Mouse (Mus musculus): Measurements from ENCODE around the gene 4933417A18Rik. TPM values are rescaled to one million over a fixed set of nuclear protein-coding genes. Genes with fewer than 3 reads are reported as not detected.
"Not testable (repeated sequence)": the region's sequence is repeated elsewhere in the genome, so short reads cannot be mapped to it uniquely, and the experiment has no call there.

Gene 4933417A18Rik
- polyA plus RNA-seq (2014; fragmentation: Nextera tagmentation; extraction: Ambion mirVana) = not detected in 2 replicates

DNA sequence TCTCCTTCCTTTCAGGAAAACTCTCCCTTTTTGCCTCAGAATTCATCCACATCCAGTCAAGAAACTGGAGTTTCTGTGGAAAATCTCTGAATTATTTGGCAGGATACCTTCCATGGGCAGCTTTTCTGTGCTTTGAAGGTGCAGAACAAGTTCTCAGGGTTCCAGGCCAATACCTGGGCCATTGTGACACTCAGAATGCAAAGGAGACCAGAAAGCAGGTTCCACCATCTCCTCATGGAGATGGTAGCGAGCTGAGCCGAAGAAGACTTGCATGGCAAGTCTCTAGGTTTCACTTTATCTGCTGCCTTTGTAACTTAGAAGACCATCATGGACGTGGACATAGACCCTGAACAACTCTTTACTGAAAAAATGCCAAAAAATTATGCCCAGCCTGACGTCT lies at the start of gene 4933417A18Rik, which contains the start of gene Fam217a:
Gene 4933417A18Rik (plus strand): TSS at position 200 of the 400 bp plus-strand sequence.
Gene Fam217a (minus strand): TSS at position 101 of the 400 bp plus-strand sequence.
- H3K9me3 ChIP-seq (ENCODE audit: control insufficient read depth, low read length) = no peaks in the 10 kb centered on the region
- no peaks in the 10 kb centered on the region for H3K4me1 ChIP-seq (replicated peaks; ENCODE audit: control insufficient read depth, insufficient read depth, low read length)
- H3K9ac ChIP-seq (ENCODE audit: low read length) = no peak within 1 kb of the TSS
- no peak within 1 kb of the TSS for H3K27ac ChIP-seq (ENCODE audit: low read depth, low read length)
- ATAC-seq (replicated peaks; ENCODE audit: low FRiP score) = no peak
- 85% methylated on average over 4 of the region's 4 CpGs for WGBS
- no peak for DNase-seq (ENCODE audit: low spot score)
- H3K4me3 ChIP-seq (ENCODE audit: low read depth, low read length) = no peak within 1 kb of the TSS
- no peaks in the 10 kb centered on the region for H3K27me3 ChIP-seq (ENCODE audit: control insufficient read depth, insufficient read depth, low read length)
- H3K4me2 ChIP-seq (ENCODE audit: low read depth, low read length, severe bottlenecking) = no peak within 1 kb of the TSS
- H3K36me3 ChIP-seq (ENCODE audit: control insufficient read depth, insufficient read depth, low read length) = no peaks in the 10 kb centered on the region

DNA sequence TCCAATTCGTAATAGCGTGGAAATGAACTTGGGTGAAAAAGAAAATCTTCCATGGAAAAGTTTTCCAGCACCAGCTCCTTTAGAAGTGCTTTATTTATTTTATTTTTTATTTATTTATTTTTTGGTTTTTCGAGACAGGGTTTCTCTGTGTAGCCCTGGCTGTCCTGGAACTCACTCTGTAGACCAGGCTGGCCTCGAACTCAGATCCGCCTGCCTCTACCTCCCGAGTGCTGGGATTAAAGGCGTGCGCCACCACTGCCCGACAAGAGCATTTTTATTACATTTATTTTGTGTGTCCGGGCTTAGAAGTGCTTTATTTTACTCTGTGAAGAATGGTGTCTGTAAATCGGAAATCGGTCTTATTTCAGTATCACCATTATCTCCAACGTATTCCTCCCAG lies 49.5 kb upstream of the 4933417A18Rik start:
- not testable (repeated sequence) for DNase-seq (ENCODE audit: low spot score); H3K27me3 ChIP-seq (ENCODE audit: control insufficient read depth, insufficient read depth, low read length); H3K9me3 ChIP-seq (ENCODE audit: control insufficient read depth, low read length); H3K36me3 ChIP-seq (ENCODE audit: control insufficient read depth, insufficient read depth, low read length); H3K4me1 ChIP-seq (replicated peaks; ENCODE audit: control insufficient read depth, insufficient read depth, low read length)
- H3K9ac ChIP-seq (ENCODE audit: low read length) = peak overlapping the region; percentile 73
- peak overlapping the region; percentile 53 for H3K4me2 ChIP-seq (ENCODE audit: low read depth, low read length, severe bottlenecking)
- H3K4me3 ChIP-seq (ENCODE audit: low read depth, low read length) = peak overlapping the region; percentile 67
- WGBS = 23% methylated on average over 13 of the region's 13 CpGs
- peak; percentile 13 for ATAC-seq (replicated peaks; ENCODE audit: low FRiP score)
- H3K27ac ChIP-seq (ENCODE audit: low read depth, low read length) = peak overlapping the region; percentile 87

DNA sequence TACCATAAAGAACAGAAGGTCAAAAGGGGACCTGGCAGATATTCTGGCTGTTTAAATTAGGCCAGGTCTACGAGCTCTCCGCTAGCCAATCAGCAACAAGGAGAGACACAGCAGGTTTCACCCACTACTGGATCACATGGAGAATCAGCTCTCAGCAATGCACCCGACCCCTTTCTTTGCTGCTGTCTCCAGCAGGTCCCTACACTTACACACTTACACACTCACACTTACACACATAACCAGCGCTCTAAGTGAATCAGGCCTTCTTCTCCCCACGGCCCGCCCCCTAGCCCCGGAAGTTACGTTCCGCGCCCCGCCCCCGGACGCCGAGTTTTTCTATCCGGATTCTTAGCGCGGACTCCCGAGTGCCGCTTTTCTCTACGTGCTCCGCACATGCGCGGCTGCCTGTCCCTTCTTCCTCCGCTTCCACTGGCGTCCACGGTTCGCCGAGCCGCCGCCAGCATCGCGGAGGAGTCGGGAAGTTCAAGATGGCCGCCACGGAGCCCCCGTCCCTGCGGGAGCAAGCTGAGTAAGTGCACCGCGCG lies 49.0 kb upstream of the 4933417A18Rik start, which contains the start of gene Prpf4b:
Gene Prpf4b (plus strand): TSS at position 137 of the 545 bp plus-strand sequence.
- Histone ChIP-seq H3K4me1 (replicated peaks; ENCODE audit: control insufficient read depth, insufficient read depth, low read length) (peaks cover 3% of the 10 kb centered on the region; the same call in 1 of the 2 replicates), H3K27ac (ENCODE audit: low read depth, low read length) (peak within 1 kb of the TSS; percentile 87), H3K36me3 (ENCODE audit: control insufficient read depth, insufficient read depth, low read length) (no peaks in the 10 kb centered on the region), H3K9ac (ENCODE audit: low read length) (peak within 1 kb of the TSS; percentile 73), H3K9me3 (ENCODE audit: control insufficient read depth, low read length) (no peaks in the 10 kb centered on the region), H3K27me3 (ENCODE audit: control insufficient read depth, insufficient read depth, low read length) (no peaks in the 10 kb centered on the region), H3K4me3 (ENCODE audit: low read depth, low read length) (peak within 1 kb of the TSS; percentile 67), H3K4me2 (ENCODE audit: low read depth, low read length, severe bottlenecking) (peak within 1 kb of the TSS; percentile 53)
- ATAC-seq (replicated peaks; ENCODE audit: low FRiP score) (peak; percentile 81), DNase-seq (ENCODE audit: low spot score) (peak; percentile 95)
- under 1% methylated on average over 40 of the region's 40 CpGs for WGBS

DNA sequence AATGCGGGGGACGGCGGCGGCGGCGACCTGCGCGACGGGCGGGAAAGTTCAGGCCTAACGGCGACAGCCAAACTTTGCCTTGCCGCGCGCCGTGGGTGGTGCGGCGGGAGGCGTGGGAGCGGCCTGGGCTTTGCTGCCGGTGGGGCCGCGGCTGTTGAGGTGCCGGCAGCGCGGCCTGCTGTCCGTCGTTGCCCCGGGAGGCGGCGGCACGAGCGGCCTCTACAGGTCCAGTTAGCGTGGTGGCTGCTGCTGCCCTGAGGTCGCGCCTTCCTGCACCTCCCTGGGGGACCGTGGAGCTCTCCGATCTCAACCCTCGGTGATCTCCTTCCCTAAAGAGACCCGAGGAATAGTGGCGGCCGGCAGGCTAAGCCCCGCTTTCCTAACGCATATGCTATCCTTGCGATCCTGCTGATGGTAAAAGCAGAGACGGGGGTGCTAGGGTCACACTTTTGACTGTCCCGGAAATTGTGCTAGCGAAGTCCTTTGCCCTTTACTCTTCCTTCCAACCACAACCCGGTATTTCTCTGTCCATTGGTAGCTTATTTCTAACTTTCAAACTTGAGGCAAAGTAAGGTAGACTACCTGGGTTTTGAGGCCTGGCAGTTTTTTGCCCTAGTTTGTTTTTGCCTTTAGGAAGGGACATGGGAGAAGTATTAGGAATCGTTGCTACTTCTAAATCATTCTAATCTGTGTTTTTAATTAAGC lies 48.3 kb upstream of the 4933417A18Rik start:
- no peaks in the 10 kb centered on the region for H3K36me3 ChIP-seq (ENCODE audit: control insufficient read depth, insufficient read depth, low read length)
- peak overlapping the region; percentile 87 for H3K27ac ChIP-seq (ENCODE audit: low read depth, low read length)
- ATAC-seq (replicated peaks; ENCODE audit: low FRiP score) (peak; percentile 43), DNase-seq (ENCODE audit: low spot score) (no peak)
- H3K9me3 ChIP-seq (ENCODE audit: control insufficient read depth, low read length) = no peaks in the 10 kb centered on the region
- H3K4me1 ChIP-seq (replicated peaks; ENCODE audit: control insufficient read depth, insufficient read depth, low read length) = peaks cover 3% of the 10 kb centered on the region; the same call in 1 of the 2 replicates
- H3K27me3 ChIP-seq (ENCODE audit: control insufficient read depth, insufficient read depth, low read length) = no peaks in the 10 kb centered on the region
- under 1% methylated on average over 50 of the region's 50 CpGs for WGBS
- H3K4me2 ChIP-seq (ENCODE audit: low read depth, low read length, severe bottlenecking) = peak overlapping the region; percentile 53
- H3K9ac ChIP-seq (ENCODE audit: low read length) = peak overlapping the region; percentile 73
- H3K4me3 ChIP-seq (ENCODE audit: low read depth, low read length) = peak overlapping the region; percentile 67

DNA sequence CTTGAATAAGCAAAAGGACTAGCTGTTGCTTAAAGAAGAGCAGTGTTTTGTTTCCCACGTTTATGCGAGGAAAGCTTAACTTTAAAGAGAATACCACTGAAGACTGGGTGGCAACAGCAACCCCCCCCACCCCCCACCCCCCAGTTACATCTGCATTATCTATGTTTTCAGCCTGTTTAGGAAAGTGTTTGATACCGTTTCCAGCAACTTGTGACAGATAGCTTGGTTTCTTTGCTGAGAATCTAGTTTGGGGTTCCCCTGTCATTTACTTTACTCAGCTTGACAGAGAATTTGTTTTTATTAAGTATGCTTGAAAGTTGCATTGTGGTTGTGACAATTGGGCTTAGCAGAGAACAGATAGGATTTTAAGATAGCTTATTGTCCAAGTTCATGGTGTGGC lies 47.7 kb upstream of the 4933417A18Rik start:
- Histone ChIP-seq H3K4me3 (ENCODE audit: low read depth, low read length) (peak overlapping the region; percentile 67), H3K4me2 (ENCODE audit: low read depth, low read length, severe bottlenecking) (peak overlapping the region; percentile 53), H3K27me3 (ENCODE audit: control insufficient read depth, insufficient read depth, low read length) (no peaks in the 10 kb centered on the region), H3K4me1 (replicated peaks; ENCODE audit: control insufficient read depth, insufficient read depth, low read length) (peaks cover 3% of the 10 kb centered on the region; the same call in 1 of the 2 replicates), H3K9ac (ENCODE audit: low read length) (peak overlapping the region; percentile 73), H3K36me3 (ENCODE audit: control insufficient read depth, insufficient read depth, low read length) (no peaks in the 10 kb centered on the region), H3K9me3 (ENCODE audit: control insufficient read depth, low read length) (no peaks in the 10 kb centered on the region), H3K27ac (ENCODE audit: low read depth, low read length) (no peak overlapping the region)
- 13% methylated on average over 3 of the region's 3 CpGs for WGBS
- no peak for ATAC-seq (replicated peaks; ENCODE audit: low FRiP score)
- DNase-seq (ENCODE audit: low spot score) = no peak

DNA sequence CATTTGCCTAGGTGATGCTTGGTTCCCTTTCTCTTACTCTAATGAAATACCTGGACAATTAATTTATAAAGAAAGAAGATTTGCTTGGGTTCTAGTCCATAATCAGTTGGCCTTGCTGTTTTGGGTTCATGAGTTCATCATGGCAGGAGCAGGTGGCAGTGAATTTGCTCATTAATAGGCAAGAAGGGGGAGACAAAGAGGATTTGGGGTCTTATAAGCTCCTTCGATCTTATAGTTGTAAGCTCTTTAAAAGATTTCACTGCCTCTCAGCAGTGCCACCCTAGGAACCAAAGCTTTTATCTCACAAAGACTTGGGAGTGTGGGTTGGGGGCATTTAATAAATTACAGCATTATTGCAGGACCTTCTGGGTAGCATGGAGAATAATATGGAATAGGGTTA lies 31.3 kb upstream of the 4933417A18Rik start:
- 66% methylated on average over 1 of the region's 1 CpGs for WGBS
- no peaks in the 10 kb centered on the region for H3K4me1 ChIP-seq (replicated peaks; ENCODE audit: control insufficient read depth, insufficient read depth, low read length)
- no peak overlapping the region for H3K4me2 ChIP-seq (ENCODE audit: low read depth, low read length, severe bottlenecking)
- ATAC-seq (replicated peaks; ENCODE audit: low FRiP score) (no peak), DNase-seq (ENCODE audit: low spot score) (no peak)
- no peak overlapping the region for H3K27ac ChIP-seq (ENCODE audit: low read depth, low read length)
- H3K9me3 ChIP-seq (ENCODE audit: control insufficient read depth, low read length) = no peaks in the 10 kb centered on the region
- H3K9ac ChIP-seq (ENCODE audit: low read length) = no peak overlapping the region
- H3K4me3 ChIP-seq (ENCODE audit: low read depth, low read length) = no peak overlapping the region
- H3K36me3 ChIP-seq (ENCODE audit: control insufficient read depth, insufficient read depth, low read length) = peaks cover 24% of the 10 kb centered on the region
- no peaks in the 10 kb centered on the region for H3K27me3 ChIP-seq (ENCODE audit: control insufficient read depth, insufficient read depth, low read length)

DNA sequence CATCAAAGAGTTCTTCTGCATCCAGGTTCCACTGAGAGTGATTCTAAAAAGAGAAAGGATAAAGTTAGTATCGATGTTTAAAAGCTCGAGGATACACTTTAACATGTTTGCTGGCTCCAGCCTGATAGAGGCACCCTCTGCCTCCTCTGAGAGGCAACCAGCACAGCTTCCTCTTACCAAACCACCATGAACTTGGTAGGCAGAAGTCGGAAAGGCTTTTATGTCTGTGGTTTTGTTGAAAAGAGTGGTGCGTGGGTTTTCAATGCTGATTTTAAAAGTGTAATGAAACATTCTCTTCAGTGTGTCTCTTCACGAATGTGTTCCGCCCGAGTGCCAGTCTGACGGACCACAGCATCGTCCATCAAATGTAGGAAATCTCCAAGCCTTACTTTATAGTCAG lies 9.6 kb upstream of the 4933417A18Rik start:
- DNase-seq (ENCODE audit: low spot score) (no peak), ATAC-seq (replicated peaks; ENCODE audit: low FRiP score) (no peak)
- Histone ChIP-seq H3K9ac (ENCODE audit: low read length) (no peak overlapping the region), H3K27ac (ENCODE audit: low read depth, low read length) (no peak overlapping the region), H3K27me3 (ENCODE audit: control insufficient read depth, insufficient read depth, low read length) (no peaks in the 10 kb centered on the region), H3K9me3 (ENCODE audit: control insufficient read depth, low read length) (no peaks in the 10 kb centered on the region), H3K36me3 (ENCODE audit: control insufficient read depth, insufficient read depth, low read length) (no peaks in the 10 kb centered on the region), H3K4me1 (replicated peaks; ENCODE audit: control insufficient read depth, insufficient read depth, low read length) (no peaks in the 10 kb centered on the region), H3K4me3 (ENCODE audit: low read depth, low read length) (no peak overlapping the region), H3K4me2 (ENCODE audit: low read depth, low read length, severe bottlenecking) (no peak overlapping the region)
- WGBS = 87% methylated on average over 9 of the region's 9 CpGs

DNA sequence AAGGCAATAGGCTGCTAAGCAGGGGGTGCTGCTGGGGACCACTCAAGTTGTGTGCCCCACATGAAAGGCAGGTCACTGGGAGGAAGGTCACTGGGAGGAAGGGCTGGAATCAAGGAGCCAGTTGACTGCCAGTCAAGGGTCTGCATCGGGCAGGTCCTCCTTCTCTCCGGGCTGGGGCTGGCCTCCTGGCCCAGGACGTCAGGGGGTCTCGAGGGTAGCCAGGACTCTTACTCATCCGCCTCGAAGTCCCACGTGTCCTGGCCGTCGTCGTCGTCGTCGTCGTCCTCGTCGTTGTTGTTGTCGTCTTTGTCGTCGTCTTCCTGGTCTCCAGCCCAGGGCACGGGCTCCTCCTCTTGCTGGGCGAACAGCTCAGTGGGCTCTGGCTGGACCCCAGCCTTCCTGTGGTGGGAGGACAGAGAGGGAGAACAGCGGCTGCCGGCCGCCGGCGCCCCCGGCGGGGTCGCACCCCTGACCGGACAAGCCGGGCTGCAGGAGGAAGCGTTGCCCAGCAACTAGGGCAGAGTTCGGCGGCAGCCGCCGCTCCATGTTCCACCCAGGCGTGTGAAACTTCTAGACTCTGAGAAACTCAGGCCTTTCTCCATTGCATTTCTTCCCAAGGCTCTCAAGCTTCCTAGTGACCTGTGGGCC lies 7.6 kb upstream of the 4933417A18Rik start:
- Histone ChIP-seq H3K9ac (ENCODE audit: low read length) (no peak overlapping the region), H3K27me3 (ENCODE audit: control insufficient read depth, insufficient read depth, low read length) (no peaks in the 10 kb centered on the region), H3K36me3 (ENCODE audit: control insufficient read depth, insufficient read depth, low read length) (no peaks in the 10 kb centered on the region), H3K4me2 (ENCODE audit: low read depth, low read length, severe bottlenecking) (0 out of 2 replicates have a peak overlapping the region, but pooled peaks have one; percentile 22), H3K9me3 (ENCODE audit: control insufficient read depth, low read length) (no peaks in the 10 kb centered on the region), H3K4me3 (ENCODE audit: low read depth, low read length) (no peak overlapping the region), H3K27ac (ENCODE audit: low read depth, low read length) (no peak overlapping the region), H3K4me1 (replicated peaks; ENCODE audit: control insufficient read depth, insufficient read depth, low read length) (no peaks in the 10 kb centered on the region)
- 49% methylated on average over 37 of the region's 37 CpGs for WGBS
- DNase-seq (ENCODE audit: low spot score) (peak; percentile 54), ATAC-seq (replicated peaks; ENCODE audit: low FRiP score) (no peak)
